Mouse (Mus musculus): ENCODE measurements around the gene Fam98a. TPM values are rescaled to one million over a fixed set of nuclear protein-coding genes. Genes with fewer than 3 reads are reported as not detected.

Fam98a gene
- polyA plus RNA-seq, 1 experiment: 30.1 TPM

GRCm38 (mm10) chr17:75538431-75538830, 13.3 kb downstream of the Fam98a start:
- Histone ChIP-seq H3ac (ENCODE audit: control insufficient read depth, insufficient read length, low read depth) (no peak overlapping the region), H3K36me3 (ENCODE audit: control insufficient read depth, insufficient read depth) (peaks cover 61% of the 10 kb centered on the region), H3K79me3 (ENCODE audit: low read depth) (peaks cover 4% of the 10 kb centered on the region), H3K4me3 (ENCODE audit: insufficient read depth, poor library complexity, severe bottlenecking) (no peak overlapping the region), H3K27me3 (ENCODE audit: control insufficient read depth, insufficient read depth, insufficient read length) (no peaks in the 10 kb centered on the region), H3K79me2 (ENCODE audit: control insufficient read depth, insufficient read depth) (peaks cover 20% of the 10 kb centered on the region)
- TF ChIP-seq MYOD1 (IDR thresholded peaks at IDR 0.05; ENCODE audit: control insufficient read depth, insufficient read length, low read depth) (no peak), CEBPB (IDR thresholded peaks at IDR 0.05; ENCODE audit: low read depth) (no peak), CTCF (IDR thresholded peaks at IDR 0.05; ENCODE audit: control insufficient read depth, insufficient read depth, insufficient read length) (no peak), USF1 (IDR thresholded peaks at IDR 0.05; ENCODE audit: low read depth) (no peak), FOSL1 (IDR thresholded peaks at IDR 0.05; ENCODE audit: insufficient read depth, low read length, poor library complexity, severe bottlenecking) (no peak), MYOG (IDR thresholded peaks at IDR 0.05; ENCODE audit: control insufficient read depth, extremely low read depth, insufficient read length) (no peak), MAX (IDR thresholded peaks at IDR 0.05) (no peak)

- Histone ChIP-seq H3K79me2 (ENCODE audit: control insufficient read depth, insufficient read depth) (peaks cover 7% of the 10 kb centered on the region), H3K79me3 (ENCODE audit: low read depth) (peaks cover 2% of the 10 kb centered on the region), H3ac (ENCODE audit: control insufficient read depth, insufficient read length, low read depth) (no peak overlapping the region), H3K4me3 (ENCODE audit: insufficient read depth, poor library complexity, severe bottlenecking) (no peak overlapping the region), H3K27me3 (ENCODE audit: control insufficient read depth, insufficient read depth, insufficient read length) (no peaks in the 10 kb centered on the region), H3K36me3 (ENCODE audit: control insufficient read depth, insufficient read depth) (peaks cover 53% of the 10 kb centered on the region)
- TF ChIP-seq USF1 (IDR thresholded peaks at IDR 0.05; ENCODE audit: low read depth): no peak
- TF ChIP-seq FOSL1 (IDR thresholded peaks at IDR 0.05; ENCODE audit: insufficient read depth, low read length, poor library complexity, severe bottlenecking): no peak
Observed at GRCm38 (mm10) chr17:75537050-75537445, 14.7 kb downstream of the Fam98a start.

GRCm38 (mm10) chr17:75536396-75537049, 15.2 kb downstream of the Fam98a start:
- Histone ChIP-seq H3K4me3 (ENCODE audit: insufficient read depth, poor library complexity, severe bottlenecking) (no peak overlapping the region), H3K79me2 (ENCODE audit: control insufficient read depth, insufficient read depth) (peaks cover 1% of the 10 kb centered on the region), H3K79me3 (ENCODE audit: low read depth) (peaks cover 2% of the 10 kb centered on the region), H3K27me3 (ENCODE audit: control insufficient read depth, insufficient read depth, insufficient read length) (no peaks in the 10 kb centered on the region), H3ac (ENCODE audit: control insufficient read depth, insufficient read length, low read depth) (no peak overlapping the region), H3K36me3 (ENCODE audit: control insufficient read depth, insufficient read depth) (peaks cover 53% of the 10 kb centered on the region)
- TF ChIP-seq MAX (IDR thresholded peaks at IDR 0.05) (no peak), MYOD1 (IDR thresholded peaks at IDR 0.05; ENCODE audit: control insufficient read depth, insufficient read length, low read depth) (no peak), CEBPB (IDR thresholded peaks at IDR 0.05; ENCODE audit: low read depth) (no peak), CTCF (IDR thresholded peaks at IDR 0.05; ENCODE audit: control insufficient read depth, insufficient read depth, insufficient read length) (no peak), USF1 (IDR thresholded peaks at IDR 0.05; ENCODE audit: low read depth) (no peak), MYOG (IDR thresholded peaks at IDR 0.05; ENCODE audit: control insufficient read depth, extremely low read depth, insufficient read length) (no peak), FOSL1 (IDR thresholded peaks at IDR 0.05; ENCODE audit: insufficient read depth, low read length, poor library complexity, severe bottlenecking) (no peak)

GRCm38 (mm10) chr17:75535612-75536011, 16.1 kb downstream of the Fam98a start:
- peaks cover 49% of the 10 kb centered on the region for H3K36me3 ChIP-seq (ENCODE audit: control insufficient read depth, insufficient read depth)
- no peak overlapping the region for H3K4me3 ChIP-seq (ENCODE audit: insufficient read depth, poor library complexity, severe bottlenecking)
- no peaks in the 10 kb centered on the region for H3K79me2 ChIP-seq (ENCODE audit: control insufficient read depth, insufficient read depth)
- H3K79me3 ChIP-seq (ENCODE audit: low read depth): no peaks in the 10 kb centered on the region
- TF ChIP-seq FOSL1 (IDR thresholded peaks at IDR 0.05; ENCODE audit: insufficient read depth, low read length, poor library complexity, severe bottlenecking): no peak
- TF ChIP-seq CEBPB (IDR thresholded peaks at IDR 0.05; ENCODE audit: low read depth): no peak
- TF ChIP-seq MYOD1 (IDR thresholded peaks at IDR 0.05; ENCODE audit: control insufficient read depth, insufficient read length, low read depth): no peak
- TF ChIP-seq USF1 (IDR thresholded peaks at IDR 0.05; ENCODE audit: low read depth): no peak
- TF ChIP-seq MAX (IDR thresholded peaks at IDR 0.05): no peak
- TF ChIP-seq CTCF (IDR thresholded peaks at IDR 0.05; ENCODE audit: control insufficient read depth, insufficient read depth, insufficient read length): no peak
- no peak for TF ChIP-seq MYOG (IDR thresholded peaks at IDR 0.05; ENCODE audit: control insufficient read depth, extremely low read depth, insufficient read length)
- H3ac ChIP-seq (ENCODE audit: control insufficient read depth, insufficient read length, low read depth): no peak overlapping the region
- H3K27me3 ChIP-seq (ENCODE audit: control insufficient read depth, insufficient read depth, insufficient read length): no peaks in the 10 kb centered on the region

GRCm38 (mm10) chr17:75534314-75535020, 17.3 kb downstream of the Fam98a start:
- TF ChIP-seq USF1 (IDR thresholded peaks at IDR 0.05; ENCODE audit: low read depth) (no peak), FOSL1 (IDR thresholded peaks at IDR 0.05; ENCODE audit: insufficient read depth, low read length, poor library complexity, severe bottlenecking) (no peak), MAX (IDR thresholded peaks at IDR 0.05) (no peak), MYOG (IDR thresholded peaks at IDR 0.05; ENCODE audit: control insufficient read depth, extremely low read depth, insufficient read length) (no peak), CEBPB (IDR thresholded peaks at IDR 0.05; ENCODE audit: low read depth) (no peak), CTCF (IDR thresholded peaks at IDR 0.05; ENCODE audit: control insufficient read depth, insufficient read depth, insufficient read length) (no peak), MYOD1 (IDR thresholded peaks at IDR 0.05; ENCODE audit: control insufficient read depth, insufficient read length, low read depth) (no peak)
- peaks cover 40% of the 10 kb centered on the region for H3K36me3 ChIP-seq (ENCODE audit: control insufficient read depth, insufficient read depth)
- no peaks in the 10 kb centered on the region for H3K79me2 ChIP-seq (ENCODE audit: control insufficient read depth, insufficient read depth)
- no peaks in the 10 kb centered on the region for H3K27me3 ChIP-seq (ENCODE audit: control insufficient read depth, insufficient read depth, insufficient read length)
- H3K4me3 ChIP-seq (ENCODE audit: insufficient read depth, poor library complexity, severe bottlenecking): no peak overlapping the region
- H3K79me3 ChIP-seq (ENCODE audit: low read depth): no peaks in the 10 kb centered on the region
- H3ac ChIP-seq (ENCODE audit: control insufficient read depth, insufficient read length, low read depth): no peak overlapping the region
